Mouse (Mus musculus): Measurements from ENCODE around the gene Spink4. TPM values are rescaled to one million over a fixed set of nuclear protein-coding genes. Genes with fewer than 3 reads are reported as not detected.

The Spink4 gene
- not detected in 2 replicates for polyA plus RNA-seq (2015; fragmentation: Nextera tagmentation; extraction: Ambion mirVana)

GRCm38 (mm10) chr4:40919785-40920184 lies at the start of gene Spink4:
Gene Spink4, plus strand, starts transcription at chr4:40920052.
- ATAC-seq (ENCODE audit: low FRiP score, low read depth), result no peak
- WGBS, result 42% methylated on average over 3 of the region's 3 CpGs

GRCm38 (mm10) chr4:40870206-40870605 lies 49.6 kb upstream of the Spink4 start:
- Histone ChIP-seq H3K9me3 (no peaks in the 10 kb centered on the region), H3K27ac (no peak overlapping the region), H3K36me3 (no peaks in the 10 kb centered on the region), H3K27me3 (no peaks in the 10 kb centered on the region), H3K4me3 (no peak overlapping the region), H3K4me1 (peaks cover 43% of the 10 kb centered on the region), H3K4me2 (replicated peaks) (no peak overlapping the region), H3K9ac (no peak overlapping the region)
- ATAC-seq (ENCODE audit: low FRiP score, low read depth), result no peak
- 94% methylated on average over 4 of the region's 4 CpGs for WGBS

More at GRCm38 (mm10) chr4:40919785-40920184, at the start of gene Spink4:
- Histone ChIP-seq H3K4me2 (replicated peaks) (no peak within 1 kb of the TSS), H3K27me3 (no peaks in the 10 kb centered on the region), H3K9ac (no peak within 1 kb of the TSS), H3K9me3 (no peaks in the 10 kb centered on the region), H3K4me3 (no peak within 1 kb of the TSS), H3K36me3 (no peaks in the 10 kb centered on the region), H3K4me1 (0 out of 2 replicates have a peak, but pooled peaks cover 3% of the 10 kb centered on the region), H3K27ac (no peak within 1 kb of the TSS)

GRCm38 (mm10) chr4:40872129-40872528 lies 47.7 kb upstream of the Spink4 start:
- Histone ChIP-seq H3K9ac (no peak overlapping the region), H3K27me3 (no peaks in the 10 kb centered on the region), H3K4me1 (peaks cover 60% of the 10 kb centered on the region), H3K4me3 (no peak overlapping the region), H3K9me3 (no peaks in the 10 kb centered on the region), H3K36me3 (no peaks in the 10 kb centered on the region), H3K27ac (no peak overlapping the region), H3K4me2 (replicated peaks) (no peak overlapping the region)
- no peak for ATAC-seq (ENCODE audit: low FRiP score, low read depth)
- WGBS, result 91% methylated on average over 3 of the region's 3 CpGs

- no peak for ATAC-seq (ENCODE audit: low FRiP score, low read depth)
- peaks cover 61% of the 10 kb centered on the region for H3K4me1 ChIP-seq
- no peaks in the 10 kb centered on the region for H3K27me3 ChIP-seq
- H3K9me3 ChIP-seq, result no peaks in the 10 kb centered on the region
- no peak overlapping the region for H3K9ac ChIP-seq
- H3K36me3 ChIP-seq, result no peaks in the 10 kb centered on the region
- peak overlapping the region; percentile 87 for H3K27ac ChIP-seq
- WGBS, result 66% methylated on average over 2 of the region's 2 CpGs
- no peak overlapping the region for H3K4me3 ChIP-seq
- H3K4me2 ChIP-seq (replicated peaks), result no peak overlapping the region
These were observed 46.5 kb upstream of the Spink4 start for GRCm38 (mm10) chr4:40873320-40873719.

GRCm38 (mm10) chr4:40874151-40874600 lies 45.7 kb upstream of the Spink4 start:
- ATAC-seq (ENCODE audit: low FRiP score, low read depth), result peak; percentile 73
- Histone ChIP-seq H3K9ac (no peak overlapping the region), H3K4me1 (peaks cover 53% of the 10 kb centered on the region), H3K27me3 (no peaks in the 10 kb centered on the region), H3K4me2 (replicated peaks) (0 out of 2 replicates have a peak overlapping the region, but pooled peaks have one; percentile 2), H3K4me3 (no peak overlapping the region), H3K36me3 (no peaks in the 10 kb centered on the region), H3K27ac (peak overlapping the region; percentile 87), H3K9me3 (no peaks in the 10 kb centered on the region)
- WGBS, result 6% methylated on average over 6 of the region's 6 CpGs

DNA sequence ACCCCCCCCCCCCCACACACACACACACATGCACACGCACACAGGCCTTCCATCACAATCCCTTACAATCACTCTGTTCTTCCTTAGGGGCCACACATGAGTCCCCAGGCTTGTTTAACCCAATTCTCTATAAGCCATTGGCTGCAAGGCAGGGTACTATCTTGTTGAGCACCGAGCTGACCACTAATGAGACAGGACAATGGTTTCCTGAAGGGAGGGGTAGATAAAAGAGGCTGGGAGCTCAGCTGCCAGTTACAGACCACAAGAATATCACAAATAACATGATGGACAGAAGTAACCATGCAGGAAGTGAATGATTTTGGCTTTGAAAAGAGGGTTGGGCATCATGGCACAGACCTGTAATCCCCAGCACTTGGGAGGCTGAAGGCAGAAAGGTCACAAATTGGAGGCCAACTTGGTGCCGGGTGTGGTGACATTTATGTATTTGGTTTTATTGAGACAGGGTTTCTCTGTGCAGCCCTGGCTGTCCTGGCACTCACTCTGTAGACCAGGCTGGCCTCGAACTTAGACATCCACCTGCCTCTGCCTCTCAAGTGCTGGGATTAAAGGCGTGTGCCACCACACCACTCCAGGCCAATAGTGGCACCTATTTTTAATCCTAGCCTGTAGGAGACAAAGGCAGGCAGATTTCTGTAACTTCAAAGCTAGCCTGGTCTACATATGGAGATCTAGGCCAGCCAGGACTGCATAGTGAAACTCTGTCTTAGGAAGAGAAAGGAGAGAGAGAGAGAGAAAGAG lies 44.9 kb upstream of the Spink4 start:
- whole genome bisulfite sequencing, result 81% methylated on average over 5 of the region's 5 CpGs
- H3K27me3 ChIP-seq, result no peaks in the 10 kb centered on the region
- no peak overlapping the region for H3K9ac ChIP-seq
- H3K27ac ChIP-seq, result peak overlapping the region; percentile 87
- no peaks in the 10 kb centered on the region for H3K9me3 ChIP-seq
- H3K4me2 ChIP-seq (replicated peaks), result no peak overlapping the region
- H3K4me1 ChIP-seq, result peaks cover 48% of the 10 kb centered on the region
- no peak overlapping the region for H3K4me3 ChIP-seq
- no peak for ATAC-seq (ENCODE audit: low FRiP score, low read depth)
- H3K36me3 ChIP-seq, result no peaks in the 10 kb centered on the region

- H3K27ac ChIP-seq, result peak overlapping the region; percentile 16; the same call in 1 of the 2 replicates
- no peak for ATAC-seq (ENCODE audit: low FRiP score, low read depth)
- H3K9ac ChIP-seq, result no peak overlapping the region
- H3K27me3 ChIP-seq, result no peaks in the 10 kb centered on the region
- no peaks in the 10 kb centered on the region for H3K36me3 ChIP-seq
- H3K9me3 ChIP-seq, result no peaks in the 10 kb centered on the region
- 81% methylated on average over 20 of the region's 20 CpGs for WGBS
- H3K4me3 ChIP-seq, result no peak overlapping the region
- no peak overlapping the region for H3K4me2 ChIP-seq (replicated peaks)
- peaks cover 48% of the 10 kb centered on the region for H3K4me1 ChIP-seq
These were observed 44.0 kb upstream of the Spink4 start for GRCm38 (mm10) chr4:40875842-40876241.

DNA sequence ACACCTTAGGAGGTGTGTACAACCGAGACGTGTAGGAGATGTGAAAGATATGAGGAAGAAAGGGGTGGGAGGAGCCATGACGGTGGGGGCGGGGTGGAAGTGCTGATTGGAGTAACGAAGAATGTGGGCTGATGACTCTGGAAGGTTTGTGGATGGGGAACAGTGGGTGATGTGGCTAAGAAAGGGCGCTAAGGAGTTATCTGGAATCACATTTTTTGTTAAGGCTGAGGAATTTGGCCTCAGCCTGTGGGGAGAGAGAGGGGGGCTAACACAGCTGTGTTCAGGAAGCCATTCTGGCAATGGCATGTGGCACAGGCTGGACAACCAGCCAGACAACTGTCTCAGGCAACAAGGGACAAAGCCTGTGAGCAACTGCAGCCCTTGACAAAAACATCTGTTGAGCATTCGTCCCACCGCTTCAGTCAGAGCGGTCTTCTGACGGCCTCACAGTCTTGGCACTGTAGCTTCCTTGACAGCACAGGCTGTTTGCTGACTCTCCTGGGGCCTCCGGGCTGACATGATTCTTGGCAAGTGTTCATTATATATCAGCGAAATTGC lies 43.0 kb upstream of the Spink4 start:
- Histone ChIP-seq H3K36me3 (no peaks in the 10 kb centered on the region), H3K4me3 (no peak overlapping the region), H3K4me1 (peaks cover 48% of the 10 kb centered on the region), H3K9ac (0 out of 2 replicates have a peak overlapping the region, but pooled peaks have one; percentile 19), H3K27me3 (no peaks in the 10 kb centered on the region), H3K9me3 (no peaks in the 10 kb centered on the region), H3K4me2 (replicated peaks) (peak overlapping the region; percentile 40), H3K27ac (peak overlapping the region; percentile 63)
- ATAC-seq (ENCODE audit: low FRiP score, low read depth), result peak; percentile 42
- 33% methylated on average over 12 of the region's 12 CpGs for WGBS

- peaks cover 48% of the 10 kb centered on the region for H3K4me1 ChIP-seq
- ATAC-seq (ENCODE audit: low FRiP score, low read depth), result no peak
- H3K9ac ChIP-seq, result 0 out of 2 replicates have a peak overlapping the region, but pooled peaks have one; percentile 19
- no peak overlapping the region for H3K4me3 ChIP-seq
- H3K4me2 ChIP-seq (replicated peaks), result 0 out of 2 replicates have a peak overlapping the region, but pooled peaks have one; percentile 40
- H3K27ac ChIP-seq, result peak overlapping the region; percentile 63; the same call in 1 of the 2 replicates
- no peaks in the 10 kb centered on the region for H3K27me3 ChIP-seq
- H3K9me3 ChIP-seq, result no peaks in the 10 kb centered on the region
- WGBS, result 88% methylated on average over 5 of the region's 5 CpGs
- H3K36me3 ChIP-seq, result no peaks in the 10 kb centered on the region
These were observed 42.3 kb upstream of the Spink4 start for GRCm38 (mm10) chr4:40877528-40877927.

- Histone ChIP-seq H3K27me3 (no peaks in the 10 kb centered on the region), H3K4me2 (replicated peaks) (no peak overlapping the region), H3K4me3 (no peak overlapping the region), H3K9me3 (no peaks in the 10 kb centered on the region), H3K9ac (no peak overlapping the region), H3K4me1 (peaks cover 18% of the 10 kb centered on the region), H3K27ac (no peak overlapping the region), H3K36me3 (no peaks in the 10 kb centered on the region)
- ATAC-seq (ENCODE audit: low FRiP score, low read depth), result no peak
- 80% methylated on average over 10 of the region's 10 CpGs for WGBS
These were observed 36.7 kb upstream of the Spink4 start for GRCm38 (mm10) chr4:40883200-40883599.

DNA sequence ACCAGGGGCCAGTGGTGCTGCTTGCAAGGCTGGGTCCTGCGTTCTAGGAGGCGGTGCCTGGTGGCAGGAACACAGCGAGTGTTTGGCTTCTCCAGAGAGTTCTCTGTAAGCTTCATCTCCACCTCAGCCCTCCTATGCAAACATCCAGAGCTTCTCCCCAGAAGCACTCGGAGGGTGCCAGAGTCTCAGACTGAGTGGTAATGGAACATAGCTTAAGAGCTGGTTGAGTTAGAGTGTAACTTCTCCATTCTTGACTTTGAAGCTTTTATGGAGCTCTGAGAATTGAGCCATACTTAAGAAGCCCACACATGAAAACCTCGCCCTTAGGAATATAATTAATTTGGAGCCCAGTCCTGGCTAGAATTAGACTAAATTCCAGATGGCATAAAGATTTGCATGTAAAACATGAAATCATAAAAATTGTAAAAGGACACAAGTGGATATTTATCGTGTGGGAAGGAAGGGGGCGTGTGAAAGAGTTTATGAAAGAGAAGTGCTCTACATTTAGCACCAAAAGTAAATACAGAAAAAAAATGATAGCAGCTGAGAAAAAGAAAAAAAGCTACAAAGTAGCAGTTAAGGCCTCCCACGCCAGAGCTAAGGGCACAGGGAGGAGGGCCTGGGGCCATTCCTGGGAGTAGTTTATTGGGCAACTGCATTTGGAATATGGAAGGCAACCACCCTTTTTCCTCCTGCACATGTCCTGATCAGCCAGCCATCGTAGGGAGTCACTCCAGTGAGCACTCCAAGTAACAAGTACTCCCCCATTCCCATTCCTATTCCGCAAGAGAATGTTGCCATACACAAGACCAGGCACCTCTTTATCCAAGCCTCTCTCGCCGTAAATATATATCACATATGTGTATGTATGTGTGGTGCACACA lies 35.3 kb upstream of the Spink4 start:
- Histone ChIP-seq H3K27ac (peak overlapping the region; percentile 34; the same call in 1 of the 2 replicates), H3K9ac (no peak overlapping the region), H3K36me3 (no peaks in the 10 kb centered on the region), H3K4me2 (replicated peaks) (no peak overlapping the region), H3K27me3 (no peaks in the 10 kb centered on the region), H3K9me3 (no peaks in the 10 kb centered on the region), H3K4me1 (peaks cover 18% of the 10 kb centered on the region), H3K4me3 (no peak overlapping the region)
- 69% methylated on average over 12 of the region's 12 CpGs for WGBS
- no peak for ATAC-seq (ENCODE audit: low FRiP score, low read depth)

- no peak overlapping the region; the same call in 1 of the 2 replicates for H3K27ac ChIP-seq
- no peaks in the 10 kb centered on the region for H3K36me3 ChIP-seq
- no peak overlapping the region for H3K9ac ChIP-seq
- no peak for ATAC-seq (ENCODE audit: low FRiP score, low read depth)
- WGBS, result 80% methylated on average over 2 of the region's 2 CpGs
- no peak overlapping the region for H3K4me2 ChIP-seq (replicated peaks)
- no peaks in the 10 kb centered on the region for H3K9me3 ChIP-seq
- no peaks in the 10 kb centered on the region for H3K27me3 ChIP-seq
- no peak overlapping the region for H3K4me3 ChIP-seq
- H3K4me1 ChIP-seq, result peaks cover 18% of the 10 kb centered on the region
These were observed 34.7 kb upstream of the Spink4 start for GRCm38 (mm10) chr4:40885166-40885525.
